Mouse (Mus musculus): Measurements from ENCODE around the gene Prom2. TPM values are rescaled to one million over a fixed set of nuclear protein-coding genes. Genes with fewer than 3 reads are reported as not detected.
A peak's percentile ranks its signal among the peaks of the same experiment; 100 is the strongest.

Prom2 gene
- polyA plus RNA-seq, 1 experiment, result not detected

GRCm38 (mm10) chr2:127517081-127517480 is 24.2 kb downstream of the Prom2 start:
- no peaks in the 10 kb centered on the region for H3K4me1 ChIP-seq (ENCODE audit: control insufficient read depth, insufficient read depth, low read length)
- no peak overlapping the region for H3K27ac ChIP-seq (ENCODE audit: insufficient read depth, low read length)
- no peak overlapping the region for H3K4me3 ChIP-seq (ENCODE audit: insufficient read depth, low read length)
- TF ChIP-seq CTCF (IDR thresholded peaks at IDR 0.05; ENCODE audit: borderline replicate concordance, insufficient read depth, low read length) (no peak), POLR2A (IDR thresholded peaks at IDR 0.05; ENCODE audit: low read depth, low read length) (no peak)

- H3K27ac ChIP-seq (ENCODE audit: insufficient read depth, low read length), result no peak overlapping the region
- no peak for TF ChIP-seq POLR2A (IDR thresholded peaks at IDR 0.05; ENCODE audit: low read depth, low read length)
- no peak for TF ChIP-seq CTCF (IDR thresholded peaks at IDR 0.05; ENCODE audit: borderline replicate concordance, insufficient read depth, low read length)
- H3K4me3 ChIP-seq (ENCODE audit: insufficient read depth, low read length), result no peak overlapping the region
- no peaks in the 10 kb centered on the region for H3K4me1 ChIP-seq (ENCODE audit: control insufficient read depth, insufficient read depth, low read length)
Measured at GRCm38 (mm10) chr2:127514380-127515124, 26.7 kb downstream of the Prom2 start.

- TF ChIP-seq POLR2A (IDR thresholded peaks at IDR 0.05; ENCODE audit: low read depth, low read length) (no peak), CTCF (IDR thresholded peaks at IDR 0.05; ENCODE audit: borderline replicate concordance, insufficient read depth, low read length) (no peak)
- Histone ChIP-seq H3K4me3 (ENCODE audit: insufficient read depth, low read length) (no peak overlapping the region), H3K27ac (ENCODE audit: insufficient read depth, low read length) (no peak overlapping the region), H3K4me1 (ENCODE audit: control insufficient read depth, insufficient read depth, low read length) (no peaks in the 10 kb centered on the region)
Measured at GRCm38 (mm10) chr2:127513244-127513643, 28.0 kb downstream of the Prom2 start.

- Histone ChIP-seq H3K4me1 (ENCODE audit: control insufficient read depth, insufficient read depth, low read length) (no peaks in the 10 kb centered on the region), H3K4me3 (ENCODE audit: insufficient read depth, low read length) (no peak overlapping the region), H3K27ac (ENCODE audit: insufficient read depth, low read length) (no peak overlapping the region)
- TF ChIP-seq CTCF (IDR thresholded peaks at IDR 0.05; ENCODE audit: borderline replicate concordance, insufficient read depth, low read length), result no peak
- no peak for TF ChIP-seq POLR2A (IDR thresholded peaks at IDR 0.05; ENCODE audit: low read depth, low read length)
Measured at GRCm38 (mm10) chr2:127511426-127511825, 29.8 kb downstream of the Prom2 start.

DNA sequence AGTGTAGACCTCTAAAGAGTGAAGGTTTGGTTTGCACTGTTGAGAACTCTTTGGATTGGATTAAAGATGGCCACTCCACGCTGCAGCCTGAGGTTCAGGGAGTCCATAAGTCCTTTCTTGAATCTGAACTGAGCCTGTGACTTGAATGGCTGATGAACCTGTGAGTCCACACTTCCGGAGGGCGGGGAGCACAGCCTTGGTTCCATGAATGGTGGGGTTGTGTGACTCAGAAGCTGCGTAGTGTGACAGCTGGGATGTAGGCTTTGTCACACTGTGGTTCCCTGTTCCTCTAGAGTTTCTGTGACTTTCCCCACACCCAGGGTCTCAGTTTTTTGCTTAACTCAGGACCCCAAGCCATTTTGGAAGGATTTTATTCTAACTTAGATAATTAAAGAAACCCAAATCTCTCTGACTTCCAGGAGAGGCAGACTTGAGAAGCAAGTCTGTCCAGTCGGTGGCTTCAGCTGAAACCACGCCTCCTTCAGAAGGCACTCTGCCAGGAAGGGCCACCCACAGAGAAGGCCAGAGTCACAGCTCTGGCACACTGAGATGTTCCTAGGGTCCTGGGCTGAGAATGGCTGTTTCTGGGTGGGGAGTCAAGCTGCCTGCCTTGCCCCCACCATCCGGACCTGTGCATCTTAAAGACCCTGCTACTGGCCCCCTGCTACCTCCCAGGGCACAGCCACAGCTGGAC is 33.2 kb downstream of the Prom2 start:
- no peak overlapping the region for H3K27ac ChIP-seq (ENCODE audit: insufficient read depth, low read length)
- no peak for TF ChIP-seq POLR2A (IDR thresholded peaks at IDR 0.05; ENCODE audit: low read depth, low read length)
- no peak for TF ChIP-seq CTCF (IDR thresholded peaks at IDR 0.05; ENCODE audit: borderline replicate concordance, insufficient read depth, low read length)
- H3K4me1 ChIP-seq (ENCODE audit: control insufficient read depth, insufficient read depth, low read length), result no peaks in the 10 kb centered on the region
- no peak overlapping the region for H3K4me3 ChIP-seq (ENCODE audit: insufficient read depth, low read length)

GRCm38 (mm10) chr2:127507077-127507774 is 34.0 kb downstream of the Prom2 start:
- H3K27ac ChIP-seq (ENCODE audit: insufficient read depth, low read length), result no peak overlapping the region

DNA sequence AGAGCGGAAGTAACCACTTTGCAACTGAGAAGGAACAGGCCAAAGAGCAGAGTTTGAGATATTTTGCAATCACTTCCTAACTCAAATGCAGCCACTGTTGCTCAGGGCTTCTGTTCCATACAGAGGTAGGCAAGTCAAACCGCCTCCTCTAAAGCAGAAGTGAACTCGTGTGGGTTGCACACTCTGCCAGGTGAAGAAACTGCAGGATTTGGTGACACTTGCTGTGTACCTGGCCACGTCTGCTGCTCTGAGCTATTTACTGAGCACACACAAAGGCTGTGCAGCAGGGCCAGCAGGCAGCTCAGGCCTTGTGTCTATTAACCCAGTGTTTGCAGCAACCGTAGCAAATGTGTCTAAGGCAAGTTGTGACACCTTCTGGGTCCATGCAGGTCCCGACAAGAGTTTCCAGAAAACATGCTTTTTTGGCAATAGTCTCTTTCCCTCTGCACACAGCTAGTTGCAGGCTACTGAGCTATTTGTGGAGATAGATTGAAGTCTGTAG is 35.1 kb downstream of the Prom2 start:
- no peak for TF ChIP-seq POLR2A (IDR thresholded peaks at IDR 0.05; ENCODE audit: low read depth, low read length)
- Histone ChIP-seq H3K4me1 (ENCODE audit: control insufficient read depth, insufficient read depth, low read length) (no peaks in the 10 kb centered on the region), H3K27ac (ENCODE audit: insufficient read depth, low read length) (no peak overlapping the region), H3K4me3 (ENCODE audit: insufficient read depth, low read length) (no peak overlapping the region)

More at GRCm38 (mm10) chr2:127507077-127507774, 34.0 kb downstream of the Prom2 start:
- Histone ChIP-seq H3K4me3 (ENCODE audit: insufficient read depth, low read length) (no peak overlapping the region), H3K4me1 (ENCODE audit: control insufficient read depth, insufficient read depth, low read length) (no peaks in the 10 kb centered on the region)
- no peak for TF ChIP-seq POLR2A (IDR thresholded peaks at IDR 0.05; ENCODE audit: low read depth, low read length)
- TF ChIP-seq CTCF (IDR thresholded peaks at IDR 0.05; ENCODE audit: borderline replicate concordance, insufficient read depth, low read length), result peak; percentile 99

DNA sequence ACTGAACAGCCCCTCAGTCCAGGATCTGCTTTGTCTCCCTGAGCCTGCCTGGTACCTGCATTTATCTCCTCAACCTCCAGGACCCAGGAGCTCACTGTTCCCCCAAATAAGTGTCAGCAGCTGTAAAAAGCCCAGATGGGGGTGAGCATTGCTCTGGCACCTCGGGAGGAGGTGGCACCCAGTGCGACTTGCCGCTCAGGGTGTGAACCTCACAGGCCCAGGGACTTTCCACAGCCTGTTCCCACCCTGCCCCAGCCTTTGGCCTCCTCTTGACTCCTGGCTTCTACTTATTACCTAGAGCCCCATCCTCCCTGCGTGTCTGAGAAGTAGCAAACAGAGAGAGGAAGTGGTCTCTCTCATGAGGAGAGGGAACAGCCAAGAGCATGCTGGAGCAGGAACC is 36.1 kb downstream of the Prom2 start:
- no peaks in the 10 kb centered on the region for H3K4me1 ChIP-seq (ENCODE audit: control insufficient read depth, insufficient read depth, low read length)

DNA sequence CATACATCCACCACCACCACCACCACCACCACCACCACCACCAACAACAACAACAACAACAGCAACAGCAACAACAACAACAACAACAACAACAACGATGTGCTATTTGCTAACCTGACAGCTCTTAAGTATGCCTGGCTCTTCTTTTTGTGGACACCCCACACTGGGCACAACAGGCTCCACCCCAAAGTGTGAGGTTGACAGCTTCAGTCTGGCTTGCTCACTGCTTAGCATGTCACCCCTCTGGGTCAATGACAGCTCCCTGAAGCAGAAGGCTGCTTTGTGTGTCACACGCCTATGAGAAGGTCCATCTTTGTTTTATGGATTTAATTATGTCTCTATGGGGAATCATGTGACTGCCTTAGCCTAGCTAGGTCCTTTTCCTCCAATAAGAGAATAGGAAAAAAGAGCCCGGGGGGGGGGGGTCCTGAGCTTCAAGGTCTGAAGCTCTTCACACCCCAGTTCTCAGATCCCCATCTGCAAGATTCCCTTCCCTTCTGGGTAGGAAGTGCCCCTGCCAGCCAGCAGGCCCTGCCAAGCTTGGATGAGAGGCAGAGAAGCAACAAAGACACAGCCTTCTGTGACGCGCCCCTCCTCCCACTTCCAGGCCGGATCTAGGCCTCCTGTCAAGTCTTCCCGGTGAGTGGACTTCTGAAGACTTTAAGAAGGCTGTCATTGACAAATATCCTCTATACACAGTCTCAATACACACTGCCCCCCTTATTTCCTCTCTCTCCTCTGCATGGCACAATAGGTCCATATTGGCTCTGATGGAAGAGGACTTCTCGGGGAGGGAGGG is 37.3 kb downstream of the Prom2 start:
- no peaks in the 10 kb centered on the region for H3K4me1 ChIP-seq (ENCODE audit: control insufficient read depth, insufficient read depth, low read length)
- H3K4me3 ChIP-seq (ENCODE audit: insufficient read depth, low read length), result no peak overlapping the region
- TF ChIP-seq CTCF (IDR thresholded peaks at IDR 0.05; ENCODE audit: borderline replicate concordance, insufficient read depth, low read length) (no peak), POLR2A (IDR thresholded peaks at IDR 0.05; ENCODE audit: low read depth, low read length) (no peak)
- no peak overlapping the region for H3K27ac ChIP-seq (ENCODE audit: insufficient read depth, low read length)

More for the DNA sequence above, 36.1 kb downstream of the Prom2 start:
- TF ChIP-seq CTCF (IDR thresholded peaks at IDR 0.05; ENCODE audit: borderline replicate concordance, insufficient read depth, low read length) (no peak), POLR2A (IDR thresholded peaks at IDR 0.05; ENCODE audit: low read depth, low read length) (no peak)
- Histone ChIP-seq H3K4me3 (ENCODE audit: insufficient read depth, low read length) (no peak overlapping the region), H3K27ac (ENCODE audit: insufficient read depth, low read length) (no peak overlapping the region)

Data from embryonic fibroblast, embryonic 13.5 days (primary cell).